ENCODE assay signal across 18 mouse cellular contexts in genomic region chr5:105742641-105743040, GRCm38 (mm10). TPM values are rescaled to one million over a fixed set of nuclear protein-coding genes. Genes with fewer than 3 reads are reported as not detected.
DNase-seq lines count a peak whose midpoint lies in the region; ATAC-seq and TF ChIP-seq lines count a peak whose summit lies in the region.
"Had no signal": no experiment of that assay in that cellular context is flagged by ENCODE, and none has a peak within 500 bp of the region (broad histone marks: within the 10 kb centered on the region; RNA-seq: fewer than 3 reads in every experiment).

No protein-coding gene starts in this region.

- no peak for DNase-seq in forebrain, embryonic 10.5 days (ENCODE audit: extremely low spot score, low spot score)
- no peak for DNase-seq in forebrain, embryonic 14.5 days (ENCODE audit: low spot score)
- peak; percentile 77 to 82 for DNase-seq in kidney, postnatal 36 days
- DNase-seq in lung, postnatal 4 days: peak; percentile 37 to 47
- DNase-seq in layer of hippocampus, adult 8-10 months (ENCODE audit: low spot score in 2 of 2): no peak
- DNase-seq in gastrocnemius, adult 2 months: no peak
- DNase-seq: adrenal gland, postnatal 36 days; cerebellum, adult 9-10 months; gastrocnemius, postnatal 14 days; heart, adult 2 months; thymus, postnatal 14 days had no signal

- intact Hi-C loops in gastrocnemius, adult 2 months (cut with DNase I): no loop called here

- H3K27me3 ChIP-seq in forebrain, embryonic 10.5 days (ENCODE audit: poor library complexity, severe bottlenecking): no peaks in the 10 kb centered on the region
- no peaks in the 10 kb centered on the region for H3K27me3 ChIP-seq in forebrain, embryonic 14.5 days (replicated peaks; ENCODE audit: control insufficient read depth, insufficient read depth, low read length)
- H3K27me3 ChIP-seq in liver, embryonic 15.5 days: no peaks in the 10 kb centered on the region
- H3K27me3 ChIP-seq in liver, embryonic 12.5 days (replicated peaks): no peaks in the 10 kb centered on the region
- H3K27me3 ChIP-seq: embryonic facial prominence, embryonic 15.5 days; hindbrain, embryonic 12.5 days had no signal

- H3K36me3 ChIP-seq in forebrain, embryonic 10.5 days (replicated peaks): peaks cover 48% of the 10 kb centered on the region
- H3K36me3 ChIP-seq in forebrain, embryonic 14.5 days (ENCODE audit: control insufficient read depth, insufficient read depth, low read length): peaks cover 5% of the 10 kb centered on the region; the same call in 1 of the 2 replicates
- peaks cover 7% of the 10 kb centered on the region; the same call in 1 of the 2 replicates for H3K36me3 ChIP-seq in liver, embryonic 15.5 days (replicated peaks)
- peaks cover 20% of the 10 kb centered on the region for H3K36me3 ChIP-seq in liver, embryonic 12.5 days
- H3K36me3 ChIP-seq: embryonic facial prominence, embryonic 15.5 days; G1E had no signal

- no peak overlapping the region for H3K9ac ChIP-seq in forebrain, embryonic 14.5 days (ENCODE audit: low read length)
- no peak overlapping the region for H3K9ac ChIP-seq in liver, embryonic 15.5 days
- no peak overlapping the region for H3K9ac ChIP-seq in liver, embryonic 12.5 days
- H3K9ac ChIP-seq: embryonic facial prominence, embryonic 15.5 days; hindbrain, embryonic 12.5 days had no signal

- no peak for TF ChIP-seq CTCF in gastrocnemius, adult 2 months (IDR thresholded peaks at IDR 0.05)

- H3K27ac ChIP-seq in forebrain, embryonic 10.5 days: 0 out of 2 replicates have a peak overlapping the region, but pooled peaks have one; percentile 20
- H3K27ac ChIP-seq in forebrain, embryonic 14.5 days (ENCODE audit: low read depth, low read length): no peak overlapping the region
- no peak overlapping the region for H3K27ac ChIP-seq in liver, embryonic 15.5 days (replicated peaks)
- no peak overlapping the region for H3K27ac ChIP-seq in liver, embryonic 12.5 days
- no peak overlapping the region for H3K27ac ChIP-seq in gastrocnemius, adult 2 months
- H3K27ac ChIP-seq: embryonic facial prominence, embryonic 15.5 days; heart, adult 2 months; hindbrain, embryonic 12.5 days had no signal

- ATAC-seq in forebrain, embryonic 14.5 days: no peak
- ATAC-seq in liver, embryonic 15.5 days (ENCODE audit: insufficient read depth): peak; percentile 35; the same call in 1 of the 2 replicates
- no peak for ATAC-seq in liver, embryonic 12.5 days
- ATAC-seq: CD4-positive, CD25-positive, alpha-beta regulatory T cell, adult 4 months; midbrain, embryonic 16.5 days had no signal

- H3K4me2 ChIP-seq in forebrain, embryonic 14.5 days (ENCODE audit: low read length): no peak overlapping the region
- no peak overlapping the region for H3K4me2 ChIP-seq in liver, embryonic 15.5 days
- no peak overlapping the region for H3K4me2 ChIP-seq in liver, embryonic 12.5 days
- H3K4me2 ChIP-seq: embryonic facial prominence, embryonic 15.5 days; hindbrain, embryonic 12.5 days had no signal

- H3K4me3 ChIP-seq in forebrain, embryonic 10.5 days: no peak overlapping the region
- H3K4me3 ChIP-seq in forebrain, embryonic 14.5 days (ENCODE audit: low read depth, low read length): no peak overlapping the region
- no peak overlapping the region for H3K4me3 ChIP-seq in liver, embryonic 15.5 days (replicated peaks)
- H3K4me3 ChIP-seq in liver, embryonic 12.5 days: no peak overlapping the region
- H3K4me3 ChIP-seq in gastrocnemius, adult 2 months: no peak overlapping the region
- H3K4me3 ChIP-seq: embryonic facial prominence, embryonic 15.5 days; heart, adult 2 months; hindbrain, embryonic 12.5 days had no signal

- no peaks in the 10 kb centered on the region for H3K9me3 ChIP-seq in forebrain, embryonic 10.5 days
- no peaks in the 10 kb centered on the region for H3K9me3 ChIP-seq in forebrain, embryonic 14.5 days (replicated peaks; ENCODE audit: control insufficient read depth, low read length)
- H3K9me3 ChIP-seq in liver, embryonic 15.5 days (replicated peaks): no peaks in the 10 kb centered on the region
- H3K9me3 ChIP-seq in liver, embryonic 12.5 days (replicated peaks): no peaks in the 10 kb centered on the region
- H3K9me3 ChIP-seq: embryonic facial prominence, embryonic 15.5 days; hindbrain, embryonic 12.5 days had no signal

- peaks cover 44% of the 10 kb centered on the region for H3K4me1 ChIP-seq in forebrain, embryonic 10.5 days
- H3K4me1 ChIP-seq in forebrain, embryonic 14.5 days (ENCODE audit: control insufficient read depth, insufficient read depth, low read length): peaks cover 5% of the 10 kb centered on the region; the same call in 1 of the 2 replicates
- peaks cover 36% of the 10 kb centered on the region for H3K4me1 ChIP-seq in liver, embryonic 15.5 days (replicated peaks)
- peaks cover 48% of the 10 kb centered on the region for H3K4me1 ChIP-seq in liver, embryonic 12.5 days

- 90% methylated on average over 5 of the region's 5 CpGs for WGBS in forebrain, embryonic 10.5 days
- WGBS in forebrain, embryonic 14.5 days: 69% methylated on average over 5 of the region's 5 CpGs
- WGBS in liver, embryonic 15.5 days (ENCODE audit: insufficient replicate concordance): 75% methylated on average over 5 of the region's 5 CpGs
- WGBS in liver, embryonic 12.5 days (ENCODE audit: insufficient replicate concordance): 76% methylated on average over 5 of the region's 5 CpGs

RNA-seq across cellular contexts. Expression of gene Lrrc8d, which starts 42.9 kb away (rescaled TPM):
- polyA plus RNA-seq in forebrain, embryonic 10.5 days (2016; fragmentation: Nextera tagmentation; extraction: Ambion mirVana): 19.9 and 20.1 TPM in 2 replicates
- 23.3 and 31.7 TPM in 2 replicates for polyA plus RNA-seq in forebrain, embryonic 14.5 days (2014; fragmentation: Nextera tagmentation; extraction: Ambion mirVana)
- polyA plus RNA-seq in liver, embryonic 15.5 days (2015; fragmentation: Nextera tagmentation; extraction: Ambion mirVana): 8.1 and 8.4 TPM in 2 replicates
- polyA plus RNA-seq in liver, embryonic 12.5 days (2016; fragmentation: Nextera tagmentation; extraction: Ambion mirVana): 14.5 and 15.4 TPM in 2 replicates
- total RNA-seq in layer of hippocampus, adult 8-10 months (2022): 10 to 100 TPM; 45.1 to 57.8 (median 50.1) TPM
- 1 to 10 TPM; 3.2 to 5.0 TPM for total RNA-seq in gastrocnemius, adult 2 months (2021)
- polyA plus RNA-seq: G1E had no signal

Comparison
In these comparisons a context has a peak if more than half of its experiments do, and no peak if none do; other contexts are left out.
1. DNase-seq: peak in kidney, postnatal 36 days (2 of 2) and lung, postnatal 4 days (2 of 2); none in forebrain, embryonic 10.5 days (single experiment), forebrain, embryonic 14.5 days (single experiment), layer of hippocampus, adult 8-10 months (0 of 2) and gastrocnemius, adult 2 months (single experiment).